Mouse (Mus musculus) intestine, embryonic 15.5 days (tissue): ENCODE results near the gene Fndc3b. TPM values are rescaled to one million over a fixed set of nuclear protein-coding genes. Genes with fewer than 3 reads are reported as not detected.

ENCODE experiments used
- ATAC-seq: fragments of 200-750 bp; cut with Nextera tagmentation; 2 replicates; pipeline ENCODE4 v1.8.0; 2017; ENCODE audit warnings: moderate TSS enrichment, moderate library complexity
- H3K27ac ChIP-seq: fragments of 300-500 bp; sonication (generic); 2 replicates; pipeline ENCODE4 v1.5.1; 2015; ENCODE audit warnings: mild to moderate bottlenecking, inconsistent platforms
- H3K27me3 ChIP-seq: fragments of 300-500 bp; sonication (generic); replicated peaks from 2 replicates; pipeline ENCODE4 v1.6.1; 2015; ENCODE audit warnings: inconsistent platforms
- H3K36me3 ChIP-seq: fragments of 300-500 bp; sonication (generic); 2 replicates; pipeline ENCODE4 v1.6.1; 2015; ENCODE audit warnings: inconsistent platforms
- H3K4me1 ChIP-seq: fragments of 300-500 bp; sonication (generic); replicated peaks from 2 replicates; pipeline ENCODE4 v1.6.1; 2015; ENCODE audit warnings: inconsistent platforms
- H3K4me2 ChIP-seq: fragments of 300-500 bp; sonication (generic); replicated peaks from 2 replicates; pipeline ENCODE4 v1.6.1; 2015; ENCODE audit warnings: mild to moderate bottlenecking, inconsistent platforms
- H3K4me3 ChIP-seq: fragments of 300-500 bp; sonication (generic); replicated peaks from 2 replicates; pipeline ENCODE4 v1.5.1; 2015; ENCODE audit warnings: inconsistent platforms
- H3K9ac ChIP-seq: fragments of 300-500 bp; sonication (generic); 2 replicates; pipeline ENCODE4 v1.6.1; 2015; ENCODE audit warnings: inconsistent platforms
- H3K9me3 ChIP-seq: fragments of 300-500 bp; sonication (generic); 2 replicates; pipeline ENCODE4 v1.6.1; 2016; ENCODE audit warnings: inconsistent platforms
- WGBS: fragments of 180-500 bp; shearing (Covaris S2); methylation state at CpG from one replicate; pipeline ENCODE4 v1.1.7; 2015; 5-methylcytosine and 5-hydroxymethylcytosine counted together
- polyA plus RNA-seq: library from polyadenylated mRNA; unstranded; fragments of >200 nt; fragmentation: Nextera tagmentation; extraction: Ambion mirVana; gene quantifications from 2 replicates; pipeline ENCODE4 v1.2.1, GENCODE M21; 2015

The Fndc3b gene
- polyA plus RNA-seq, 1 experiment from 2014 or later = 20.1 TPM

GRCm38 (mm10) chr3:27456514-27456913, 254.6 kb downstream of the Fndc3b start:
- H3K9me3 ChIP-seq = no peaks in the 10 kb centered on the region
- ATAC-seq = no peak
- 82% methylated on average over 14 of the region's 14 CpGs for WGBS
- H3K27ac ChIP-seq = no peak overlapping the region
- no peak overlapping the region for H3K4me3 ChIP-seq
- H3K4me1 ChIP-seq = no peaks in the 10 kb centered on the region
- H3K4me2 ChIP-seq = no peak overlapping the region
- no peak overlapping the region for H3K9ac ChIP-seq
- H3K36me3 ChIP-seq = peaks cover 56% of the 10 kb centered on the region
- no peaks in the 10 kb centered on the region for H3K27me3 ChIP-seq

DNA sequence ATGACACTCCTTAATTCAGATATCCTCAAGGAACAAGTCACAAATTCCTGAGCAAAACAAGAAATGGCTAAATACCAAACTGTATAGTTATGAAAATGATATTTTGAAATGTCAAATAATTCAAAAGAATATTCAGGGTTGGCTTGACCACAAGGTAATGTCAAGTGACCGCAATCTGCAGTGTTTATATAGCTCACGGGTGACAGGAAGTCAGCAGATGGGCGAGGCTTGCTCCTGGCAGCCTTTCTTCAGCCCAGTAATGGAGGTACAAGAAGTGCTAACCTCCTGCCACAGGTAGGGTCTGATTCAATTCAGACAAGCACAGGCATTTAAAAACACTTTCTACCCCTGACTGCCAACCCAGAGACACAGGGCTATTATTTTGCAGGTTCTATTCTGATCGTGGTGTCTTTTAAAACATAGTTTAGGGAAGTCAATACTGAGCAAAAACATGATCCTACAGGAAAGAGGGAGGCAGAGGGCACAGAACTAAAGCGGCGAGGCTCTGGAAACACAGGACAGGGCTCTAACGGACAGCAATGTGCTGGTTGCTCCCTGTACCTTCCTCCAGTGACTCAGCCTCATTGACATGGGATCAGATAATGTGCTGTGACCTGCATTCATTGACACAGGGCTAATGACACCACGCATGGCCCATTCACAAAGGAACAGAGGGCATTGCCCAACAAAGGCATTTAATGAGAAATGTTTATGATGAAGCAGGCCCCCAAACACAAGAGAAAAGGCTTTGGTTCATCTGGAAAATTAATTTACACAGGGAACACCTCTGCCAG, 256.5 kb downstream of the Fndc3b start:
- no peak overlapping the region for H3K9ac ChIP-seq
- ATAC-seq = no peak
- no peaks in the 10 kb centered on the region for H3K9me3 ChIP-seq
- no peak overlapping the region for H3K27ac ChIP-seq
- no peaks in the 10 kb centered on the region for H3K27me3 ChIP-seq
- no peak overlapping the region for H3K4me3 ChIP-seq
- peaks cover 46% of the 10 kb centered on the region for H3K36me3 ChIP-seq
- H3K4me1 ChIP-seq = no peaks in the 10 kb centered on the region
- 89% methylated on average over 8 of the region's 8 CpGs for WGBS
- H3K4me2 ChIP-seq = no peak overlapping the region

DNA sequence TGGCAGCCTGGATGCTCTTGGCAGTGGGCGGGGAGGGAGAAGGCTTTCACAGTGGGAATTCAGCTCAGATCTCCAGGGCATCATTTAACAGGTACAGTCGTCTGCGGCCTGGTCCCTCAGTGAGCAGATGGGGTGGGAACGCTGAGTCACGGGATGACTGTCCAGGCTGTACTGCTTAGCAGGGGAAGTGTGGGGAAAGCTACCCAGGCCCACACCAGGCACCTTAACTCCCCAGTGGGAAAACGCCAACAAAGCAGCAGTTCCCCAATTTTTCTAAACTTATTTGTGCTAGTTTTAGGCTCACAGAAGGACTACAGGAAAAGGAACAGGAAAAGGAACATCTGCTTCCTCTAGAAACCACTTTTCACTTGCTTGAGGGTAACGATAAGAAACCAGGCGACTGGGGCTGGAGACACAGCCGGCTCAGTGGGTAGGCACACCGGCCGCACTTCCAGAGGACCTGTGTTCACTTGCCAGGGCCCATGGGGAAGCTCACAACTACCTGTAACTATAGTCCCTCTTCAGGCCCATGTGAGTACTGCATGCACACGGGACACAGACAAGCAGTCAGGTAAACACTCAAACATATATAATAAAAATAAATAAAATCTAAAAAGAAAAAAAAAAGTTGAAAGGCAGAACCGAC, 257.5 kb downstream of the Fndc3b start:
- Histone ChIP-seq H3K9me3 (no peaks in the 10 kb centered on the region), H3K27ac (no peak overlapping the region), H3K4me2 (no peak overlapping the region), H3K4me1 (no peaks in the 10 kb centered on the region), H3K27me3 (no peaks in the 10 kb centered on the region), H3K36me3 (peaks cover 41% of the 10 kb centered on the region), H3K4me3 (no peak overlapping the region), H3K9ac (no peak overlapping the region)
- 83% methylated on average over 13 of the region's 13 CpGs for WGBS
- no peak for ATAC-seq

- Histone ChIP-seq H3K9ac (no peak overlapping the region), H3K4me2 (no peak overlapping the region), H3K4me1 (no peaks in the 10 kb centered on the region), H3K27me3 (no peaks in the 10 kb centered on the region), H3K36me3 (peaks cover 21% of the 10 kb centered on the region; the same call in 1 of the 2 replicates), H3K9me3 (no peaks in the 10 kb centered on the region), H3K4me3 (no peak overlapping the region), H3K27ac (no peak overlapping the region)
- WGBS = 91% methylated on average over 4 of the region's 4 CpGs
- no peak for ATAC-seq
Measured at GRCm38 (mm10) chr3:27449447-27449846, 261.7 kb downstream of the Fndc3b start.

- H3K9ac ChIP-seq = no peak overlapping the region
- no peaks in the 10 kb centered on the region for H3K4me1 ChIP-seq
- H3K36me3 ChIP-seq = peaks cover 17% of the 10 kb centered on the region; the same call in 1 of the 2 replicates
- ATAC-seq = no peak
- no peaks in the 10 kb centered on the region for H3K27me3 ChIP-seq
- no peak overlapping the region for H3K4me2 ChIP-seq
- H3K4me3 ChIP-seq = no peak overlapping the region
- no peaks in the 10 kb centered on the region for H3K9me3 ChIP-seq
- H3K27ac ChIP-seq = no peak overlapping the region
- WGBS = 89% methylated on average over 9 of the region's 9 CpGs
Measured at GRCm38 (mm10) chr3:27448367-27448766, 262.7 kb downstream of the Fndc3b start.

DNA sequence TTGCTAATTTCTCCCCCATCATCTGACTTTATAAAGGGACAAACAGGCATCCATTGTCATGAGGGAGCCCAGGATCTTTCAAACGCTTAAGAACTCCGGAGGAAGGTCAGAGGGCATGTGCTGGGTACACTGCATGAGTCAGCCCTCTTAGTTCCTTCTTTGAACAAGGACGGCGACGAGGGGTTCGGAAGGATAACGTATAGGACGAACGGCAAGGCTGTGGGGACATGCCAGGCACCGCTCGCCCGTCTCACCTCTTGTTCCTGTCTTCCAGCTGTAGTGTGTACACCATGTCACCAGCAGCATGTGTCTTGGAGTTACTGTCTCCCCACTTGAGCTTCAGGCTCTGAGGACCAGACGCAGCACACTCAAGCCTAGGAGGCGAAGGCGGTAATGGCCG, 271.4 kb downstream of the Fndc3b start:
- peaks cover 8% of the 10 kb centered on the region for H3K36me3 ChIP-seq
- H3K9me3 ChIP-seq = no peaks in the 10 kb centered on the region
- no peak overlapping the region for H3K4me3 ChIP-seq
- H3K4me2 ChIP-seq = no peak overlapping the region
- ATAC-seq = no peak
- no peak overlapping the region for H3K27ac ChIP-seq
- 79% methylated on average over 16 of the region's 16 CpGs for WGBS
- no peaks in the 10 kb centered on the region for H3K27me3 ChIP-seq
- no peaks in the 10 kb centered on the region for H3K4me1 ChIP-seq
- no peak overlapping the region for H3K9ac ChIP-seq

DNA sequence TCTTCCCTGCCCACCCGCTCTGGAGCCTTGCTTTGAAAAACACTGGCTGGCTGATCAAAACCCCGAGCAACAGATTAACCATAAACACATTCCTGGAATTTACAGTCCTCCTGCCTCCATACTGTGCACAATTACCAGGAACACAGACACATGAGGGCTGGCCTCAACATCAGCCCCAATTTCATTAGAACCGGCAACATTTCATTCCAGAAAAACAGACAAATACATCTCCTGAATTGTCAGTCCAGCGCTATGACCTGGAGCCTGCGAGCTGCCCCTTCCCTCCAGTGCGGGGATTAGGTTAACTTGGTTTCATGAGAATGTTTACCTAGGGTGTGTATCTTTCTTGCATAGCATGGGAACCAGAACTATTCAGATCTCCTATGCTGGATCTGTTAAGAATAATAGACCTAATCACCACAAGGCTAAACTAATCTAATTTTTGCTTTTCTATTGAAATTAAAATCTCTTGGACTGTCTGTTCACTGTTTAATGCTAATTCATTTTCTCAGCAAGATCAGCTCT, 275.9 kb downstream of the Fndc3b start:
- Histone ChIP-seq H3K27me3 (no peaks in the 10 kb centered on the region), H3K9ac (no peak overlapping the region), H3K4me2 (no peak overlapping the region), H3K4me3 (no peak overlapping the region), H3K9me3 (no peaks in the 10 kb centered on the region), H3K36me3 (peaks cover 13% of the 10 kb centered on the region), H3K4me1 (peaks cover 6% of the 10 kb centered on the region; the same call in 1 of the 2 replicates), H3K27ac (0 out of 2 replicates have a peak overlapping the region, but pooled peaks have one; percentile 13)
- 30% methylated on average over 6 of the region's 6 CpGs for WGBS
- ATAC-seq = peak; percentile 47

DNA sequence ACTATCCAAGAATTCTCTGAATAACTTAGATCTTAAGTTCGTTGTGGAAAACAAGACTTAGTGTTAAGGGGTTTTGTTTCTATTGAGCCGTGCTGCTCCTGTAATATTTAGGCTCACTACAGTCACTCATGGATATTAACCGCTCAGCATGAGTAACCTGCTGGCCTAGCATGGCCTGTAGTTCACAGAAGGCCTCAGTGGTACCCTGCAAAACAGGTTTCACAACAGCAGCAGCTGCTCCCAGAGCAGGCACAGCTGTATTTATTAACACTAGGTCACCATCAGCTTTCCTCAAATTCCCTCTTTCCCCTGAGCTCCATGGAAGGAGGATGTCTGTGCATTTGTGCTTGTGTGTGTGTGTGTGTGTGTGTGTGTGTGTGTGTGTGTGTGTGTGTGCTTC, 278.1 kb downstream of the Fndc3b start:
- ATAC-seq = peak; percentile 37; the same call in 1 of the 2 replicates
- Histone ChIP-seq H3K36me3 (0 out of 2 replicates have a peak, but pooled peaks cover 5% of the 10 kb centered on the region), H3K4me1 (peaks cover 6% of the 10 kb centered on the region; the same call in 1 of the 2 replicates), H3K4me2 (no peak overlapping the region), H3K27ac (no peak overlapping the region), H3K27me3 (no peaks in the 10 kb centered on the region), H3K4me3 (no peak overlapping the region), H3K9me3 (no peaks in the 10 kb centered on the region), H3K9ac (no peak overlapping the region)
- 74% methylated on average over 3 of the region's 3 CpGs for WGBS

DNA sequence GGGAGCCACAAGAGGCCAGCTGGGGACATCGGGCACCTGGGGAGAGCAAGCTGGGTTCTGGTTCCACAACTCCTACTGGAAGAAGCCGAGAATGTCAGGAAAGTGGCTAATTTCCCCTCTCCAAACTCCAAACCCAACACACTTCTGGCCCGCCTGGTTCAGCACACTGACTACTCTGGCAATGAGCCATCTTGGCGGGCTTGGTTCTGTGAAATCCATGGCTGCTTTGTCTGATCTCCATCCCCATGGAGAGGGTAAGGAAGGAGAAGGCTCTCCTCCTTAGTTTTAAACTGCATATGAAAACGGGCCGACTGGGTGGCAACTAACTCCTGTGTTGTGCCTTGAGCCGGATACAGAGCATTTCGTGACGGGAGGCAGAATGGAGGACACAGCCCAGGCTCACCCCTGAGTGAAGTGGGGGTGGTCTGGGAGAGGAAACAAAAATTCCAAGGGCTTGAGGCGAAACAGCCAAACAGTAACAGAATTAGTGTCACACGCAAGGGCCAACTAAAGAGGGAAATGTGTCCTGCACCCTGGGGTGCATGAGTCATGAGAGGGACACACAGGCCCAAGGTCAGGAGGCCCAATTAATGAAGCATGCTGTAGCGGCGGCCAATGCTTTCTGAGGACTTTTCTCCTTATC, 280.4 kb downstream of the Fndc3b start:
- Histone ChIP-seq H3K4me3 (no peak overlapping the region), H3K4me2 (no peak overlapping the region), H3K4me1 (peaks cover 6% of the 10 kb centered on the region; the same call in 1 of the 2 replicates), H3K9ac (no peak overlapping the region), H3K27me3 (no peaks in the 10 kb centered on the region), H3K36me3 (0 out of 2 replicates have a peak, but pooled peaks cover 7% of the 10 kb centered on the region), H3K9me3 (no peaks in the 10 kb centered on the region), H3K27ac (no peak overlapping the region)
- ATAC-seq = 0 out of 2 replicates have a peak, but pooled peaks have one; percentile 39
- WGBS = 76% methylated on average over 13 of the region's 13 CpGs

- no peaks in the 10 kb centered on the region for H3K9me3 ChIP-seq
- H3K9ac ChIP-seq = no peak overlapping the region
- H3K4me3 ChIP-seq = no peak overlapping the region
- H3K27me3 ChIP-seq = no peaks in the 10 kb centered on the region
- peaks cover 6% of the 10 kb centered on the region; the same call in 1 of the 2 replicates for H3K4me1 ChIP-seq
- WGBS = 84% methylated on average over 6 of the region's 6 CpGs
- 0 out of 2 replicates have a peak, but pooled peaks cover 11% of the 10 kb centered on the region for H3K36me3 ChIP-seq
- no peak for ATAC-seq
- H3K27ac ChIP-seq = no peak overlapping the region
- H3K4me2 ChIP-seq = no peak overlapping the region
Measured at GRCm38 (mm10) chr3:27427406-27427805, 283.7 kb downstream of the Fndc3b start.

DNA sequence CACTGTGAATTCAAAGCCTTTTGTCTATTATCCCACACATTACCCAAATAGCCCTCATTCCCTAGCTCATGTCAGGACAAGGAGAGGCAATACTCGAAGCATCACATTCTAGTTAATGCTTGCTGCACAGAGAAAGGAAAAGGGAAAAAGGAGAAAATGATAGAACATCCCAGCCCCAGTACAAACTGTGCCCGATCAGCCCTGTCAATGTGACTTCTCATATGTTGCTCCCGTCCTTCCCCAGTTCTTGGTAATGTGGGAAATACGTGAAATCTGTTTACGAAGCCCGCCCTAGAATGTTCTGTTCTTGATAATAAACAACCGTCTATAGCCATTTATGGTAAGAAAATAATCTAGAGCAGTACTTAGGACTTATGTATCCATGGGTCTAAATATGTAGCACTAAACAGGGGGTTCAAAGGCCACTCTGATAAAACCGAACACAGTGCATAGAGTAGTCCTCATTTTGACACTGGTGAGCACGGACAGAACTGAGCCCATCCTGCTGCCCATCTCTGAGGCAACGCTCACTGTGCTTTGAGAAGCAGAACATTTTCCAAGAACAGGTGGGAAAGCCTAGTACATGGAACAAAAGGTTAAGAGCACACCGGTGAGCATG, 286.9 kb downstream of the Fndc3b start:
- H3K9me3 ChIP-seq = no peaks in the 10 kb centered on the region
- 86% methylated on average over 11 of the region's 11 CpGs for WGBS
- no peak overlapping the region for H3K27ac ChIP-seq
- peaks cover 10% of the 10 kb centered on the region; the same call in 1 of the 2 replicates for H3K36me3 ChIP-seq
- 0 out of 2 replicates have a peak, but pooled peaks have one; percentile 47 for ATAC-seq
- H3K4me2 ChIP-seq = no peak overlapping the region
- no peaks in the 10 kb centered on the region for H3K4me1 ChIP-seq
- H3K27me3 ChIP-seq = no peaks in the 10 kb centered on the region
- no peak overlapping the region for H3K9ac ChIP-seq
- H3K4me3 ChIP-seq = no peak overlapping the region
